Mouse (Mus musculus) forebrain, embryonic 11.5 days (tissue): ENCODE data around the gene N4bp3. TPM values are rescaled to one million over a fixed set of nuclear protein-coding genes. Genes with fewer than 3 reads are reported as not detected.

ENCODE experiments used
- ATAC-seq: fragments of 200-750 bp; cut with Nextera tagmentation; replicated peaks from 2 replicates; pipeline ENCODE4 v1.8.0; 2017; ENCODE audit warnings: moderate TSS enrichment; ENCODE audit not compliant: low FRiP score
- DNase-seq: peaks from one replicate; pipeline ENCODE4 v3.0.0-alpha.2; 2017; ENCODE audit warnings: low spot score
- H3K27ac ChIP-seq: fragments of 300-500 bp; sonication (generic); 2 replicates; pipeline ENCODE4 v1.5.1; 2014; ENCODE audit warnings: low read depth, low read length
- H3K27me3 ChIP-seq: fragments of 300-500 bp; sonication (generic); 2 replicates; pipeline ENCODE4 v1.6.1; 2014; ENCODE audit warnings: mild to moderate bottlenecking, low read length, mixed read lengths; ENCODE audit not compliant: control insufficient read depth, insufficient read depth
- H3K36me3 ChIP-seq: fragments of 300-500 bp; sonication (generic); 2 replicates; pipeline ENCODE4 v1.6.1; 2014; ENCODE audit warnings: mild to moderate bottlenecking, low read length, moderate library complexity, mixed read lengths; ENCODE audit not compliant: control insufficient read depth, insufficient read depth
- H3K4me1 ChIP-seq: fragments of 300-500 bp; sonication (generic); replicated peaks from 2 replicates; pipeline ENCODE4 v1.6.1; 2014; ENCODE audit warnings: low read length, mixed read lengths; ENCODE audit not compliant: control insufficient read depth, insufficient read depth
- H3K4me2 ChIP-seq: fragments of 300-500 bp; sonication (generic); 2 replicates; pipeline ENCODE4 v1.6.1; 2014; ENCODE audit warnings: low read depth, mild to moderate bottlenecking, low read length, moderate library complexity, mixed read lengths; ENCODE audit not compliant: severe bottlenecking
- H3K4me3 ChIP-seq: fragments of 300-500 bp; sonication (generic); 2 replicates; pipeline ENCODE4 v1.5.1; 2014; ENCODE audit warnings: low read depth, low read length
- H3K9ac ChIP-seq: fragments of 300-500 bp; sonication (generic); 2 replicates; pipeline ENCODE4 v1.6.1; 2014; ENCODE audit warnings: low read length
- H3K9me3 ChIP-seq: fragments of 300-500 bp; sonication (generic); 2 replicates; pipeline ENCODE4 v1.6.1; 2016; ENCODE audit warnings: low read length, mixed read lengths; ENCODE audit not compliant: control insufficient read depth
- WGBS: fragments of 180-500 bp; shearing (Covaris S2); extraction: QIAGEN DNeasy Blood & Tissue Kit; methylation state at CpG from one replicate; pipeline ENCODE4 v1.1.7; 2014; 5-methylcytosine and 5-hydroxymethylcytosine counted together
- polyA plus RNA-seq: library from polyadenylated mRNA; unstranded; fragments of >200 nt; fragmentation: Nextera tagmentation; extraction: Ambion mirVana; gene quantifications from 2 replicates; pipeline ENCODE4 v1.2.1, GENCODE M21; 2014

N4bp3 gene
- polyA plus RNA-seq, 1 experiment from 2014 or later, result 11.3 TPM

- Histone ChIP-seq H3K4me1 (no peaks in the 10 kb centered on the region), H3K4me2 (no peak overlapping the region), H3K27me3 (no peaks in the 10 kb centered on the region), H3K9me3 (no peaks in the 10 kb centered on the region), H3K4me3 (no peak overlapping the region), H3K27ac (no peak overlapping the region), H3K9ac (no peak overlapping the region), H3K36me3 (peaks cover 4% of the 10 kb centered on the region; the same call in 1 of the 2 replicates)
- WGBS, result 88% methylated on average over 15 of the region's 15 CpGs
- ATAC-seq (no peak), DNase-seq (no peak)
Observed at GRCm38 (mm10) chr11:51629651-51630314, 20.9 kb downstream of the N4bp3 start.

GRCm38 (mm10) chr11:51627907-51628306 is 22.7 kb downstream of the N4bp3 start:
- H3K36me3 ChIP-seq, result peaks cover 10% of the 10 kb centered on the region
- H3K9ac ChIP-seq, result no peak overlapping the region
- H3K27ac ChIP-seq, result no peak overlapping the region
- H3K4me1 ChIP-seq, result no peaks in the 10 kb centered on the region
- WGBS, result 91% methylated on average over 8 of the region's 8 CpGs
- no peak for ATAC-seq
- DNase-seq, result no peak
- no peak overlapping the region for H3K4me3 ChIP-seq
- H3K9me3 ChIP-seq, result no peaks in the 10 kb centered on the region
- no peak overlapping the region for H3K4me2 ChIP-seq
- H3K27me3 ChIP-seq, result no peaks in the 10 kb centered on the region

- ATAC-seq (no peak), DNase-seq (no peak)
- Histone ChIP-seq H3K36me3 (peaks cover 10% of the 10 kb centered on the region), H3K27ac (no peak overlapping the region), H3K27me3 (no peaks in the 10 kb centered on the region), H3K4me3 (no peak overlapping the region), H3K4me1 (no peaks in the 10 kb centered on the region), H3K9me3 (no peaks in the 10 kb centered on the region), H3K9ac (no peak overlapping the region), H3K4me2 (no peak overlapping the region)
- WGBS, result 94% methylated on average over 9 of the region's 9 CpGs
Observed at GRCm38 (mm10) chr11:51627425-51627824, 23.2 kb downstream of the N4bp3 start.

- H3K9ac ChIP-seq, result no peak overlapping the region
- no peaks in the 10 kb centered on the region for H3K9me3 ChIP-seq
- no peak overlapping the region for H3K4me3 ChIP-seq
- H3K27ac ChIP-seq, result no peak overlapping the region
- WGBS, result 86% methylated on average over 5 of the region's 5 CpGs
- H3K36me3 ChIP-seq, result peaks cover 10% of the 10 kb centered on the region
- ATAC-seq (no peak), DNase-seq (no peak)
- peaks cover 5% of the 10 kb centered on the region; the same call in 1 of the 2 replicates for H3K4me1 ChIP-seq
- H3K27me3 ChIP-seq, result no peaks in the 10 kb centered on the region
- no peak overlapping the region for H3K4me2 ChIP-seq
Observed at GRCm38 (mm10) chr11:51625187-51625820, 25.3 kb downstream of the N4bp3 start.

- Histone ChIP-seq H3K4me3 (no peak overlapping the region), H3K36me3 (peaks cover 10% of the 10 kb centered on the region), H3K27me3 (no peaks in the 10 kb centered on the region), H3K9me3 (no peaks in the 10 kb centered on the region), H3K27ac (no peak overlapping the region), H3K4me1 (peaks cover 5% of the 10 kb centered on the region; the same call in 1 of the 2 replicates), H3K4me2 (no peak overlapping the region), H3K9ac (no peak overlapping the region)
- ATAC-seq (no peak), DNase-seq (no peak)
- 92% methylated on average over 7 of the region's 7 CpGs for WGBS
Observed at GRCm38 (mm10) chr11:51622971-51623491, 27.6 kb downstream of the N4bp3 start.

- ATAC-seq (no peak), DNase-seq (no peak)
- H3K9me3 ChIP-seq, result no peaks in the 10 kb centered on the region
- H3K4me3 ChIP-seq, result no peak overlapping the region
- H3K4me2 ChIP-seq, result no peak overlapping the region
- H3K9ac ChIP-seq, result no peak overlapping the region
- no peak overlapping the region for H3K27ac ChIP-seq
- peaks cover 10% of the 10 kb centered on the region for H3K36me3 ChIP-seq
- 91% methylated on average over 2 of the region's 2 CpGs for WGBS
- H3K27me3 ChIP-seq, result no peaks in the 10 kb centered on the region
- H3K4me1 ChIP-seq, result peaks cover 5% of the 10 kb centered on the region; the same call in 1 of the 2 replicates
Observed at GRCm38 (mm10) chr11:51621776-51622175, 28.9 kb downstream of the N4bp3 start.

- no peaks in the 10 kb centered on the region for H3K9me3 ChIP-seq
- H3K27ac ChIP-seq, result no peak overlapping the region
- WGBS, result 1% methylated on average over 11 of the region's 11 CpGs
- H3K4me2 ChIP-seq, result peak overlapping the region; percentile 53
- no peak for ATAC-seq
- H3K9ac ChIP-seq, result peak overlapping the region; percentile 74
- no peak for DNase-seq
- H3K4me1 ChIP-seq, result peaks cover 10% of the 10 kb centered on the region
- H3K4me3 ChIP-seq, result peak overlapping the region; percentile 68
- no peaks in the 10 kb centered on the region for H3K27me3 ChIP-seq
- peaks cover 8% of the 10 kb centered on the region for H3K36me3 ChIP-seq
Observed at GRCm38 (mm10) chr11:51620084-51620483, 30.6 kb downstream of the N4bp3 start.

GRCm38 (mm10) chr11:51619409-51620060 is 31.1 kb downstream of the N4bp3 start, which contains the start of gene Nhp2:
TSS of gene Nhp2 (plus strand) at chr11:51619735.
- ATAC-seq (peak; percentile 94), DNase-seq (peak; percentile 96)
- H3K27ac ChIP-seq, result no peak within 1 kb of the TSS
- H3K4me1 ChIP-seq, result peaks cover 10% of the 10 kb centered on the region
- H3K9me3 ChIP-seq, result no peaks in the 10 kb centered on the region
- no peaks in the 10 kb centered on the region for H3K27me3 ChIP-seq
- peaks cover 6% of the 10 kb centered on the region for H3K36me3 ChIP-seq
- peak within 1 kb of the TSS; percentile 68 for H3K4me3 ChIP-seq
- peak within 1 kb of the TSS; percentile 53 for H3K4me2 ChIP-seq
- under 1% methylated on average over 51 of the region's 51 CpGs for WGBS
- peak within 1 kb of the TSS; percentile 74 for H3K9ac ChIP-seq
